Mouse (Mus musculus): ENCODE data around the gene Atg101.

DNA sequence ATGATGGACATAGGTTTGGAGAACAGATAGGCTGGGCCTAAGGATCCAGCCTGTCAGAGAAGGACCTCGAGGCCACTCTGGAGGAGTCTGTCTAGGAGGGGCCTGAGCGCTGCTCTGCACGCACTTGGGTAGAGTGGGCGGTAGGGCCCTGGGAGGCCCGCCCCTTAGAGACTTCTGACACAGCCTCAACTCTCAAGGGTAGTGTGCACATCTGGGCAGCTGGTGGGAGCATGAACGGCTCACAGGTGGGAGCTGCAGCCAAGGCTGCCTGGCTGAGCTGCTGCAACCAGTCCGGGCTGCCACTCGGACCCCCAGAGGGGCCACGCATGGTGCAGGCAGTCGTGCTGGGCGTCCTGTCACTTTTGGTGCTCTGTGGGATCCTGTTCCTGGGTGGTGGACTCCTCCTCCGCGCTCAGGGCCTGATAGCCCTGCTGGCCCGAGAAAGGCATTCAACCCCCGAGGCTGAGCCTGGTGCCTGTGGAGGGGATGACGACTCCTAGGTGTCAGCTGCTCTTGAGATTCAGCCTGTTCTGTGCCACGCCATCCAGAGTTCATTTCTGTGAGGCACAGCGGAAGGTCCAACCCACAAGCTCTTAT lies 9.1 kb downstream of the Atg101 start, which contains the start of gene 6030408B16Rik:
- TF ChIP-seq POLR2A (IDR thresholded peaks at IDR 0.05; ENCODE audit: extremely low read depth, insufficient read depth, low read length) (no peak), CTCF (IDR thresholded peaks at IDR 0.05; ENCODE audit: low read depth, low read length) (no peak)

All from liver, adult 2 months (tissue).